Mouse (Mus musculus): ENCODE measurements at regions not wholly inside any gene's neighbourhood (a gene's known extent, or its start where the extent isn't known, plus 50 kb on each side); places are given as distances from the start of the nearest gene placed in this dataset.

GRCm38 (mm10) chr1:193965278-193965677 lies 595.2 kb upstream of the Camk1g start:
- no peaks in the 10 kb centered on the region for H3K27me3 ChIP-seq (ENCODE audit: control insufficient read depth, insufficient read depth, low read length)
- no peaks in the 10 kb centered on the region for H3K4me1 ChIP-seq (ENCODE audit: control insufficient read depth, insufficient read depth, insufficient read length)
- H3K36me3 ChIP-seq (ENCODE audit: control insufficient read depth, insufficient read depth, low read length), result no peaks in the 10 kb centered on the region
- 88% methylated on average over 1 of the region's 1 CpGs for WGBS
- no peak for DNase-seq (ENCODE audit: low read depth in 1 of 2, low spot score in 2 of 2)
- no peak for TF ChIP-seq POLR2A (IDR thresholded peaks at IDR 0.05; ENCODE audit: low read depth, low read length)
- TF ChIP-seq CTCF (IDR thresholded peaks at IDR 0.05; ENCODE audit: extremely low read depth, insufficient read depth, insufficient read length, insufficient replicate concordance), result no peak
- H3K4me3 ChIP-seq (ENCODE audit: extremely low read depth, insufficient read depth, insufficient read length), result no peak overlapping the region
- no peak overlapping the region for H3K27ac ChIP-seq (ENCODE audit: insufficient read depth, low read length)

DNA sequence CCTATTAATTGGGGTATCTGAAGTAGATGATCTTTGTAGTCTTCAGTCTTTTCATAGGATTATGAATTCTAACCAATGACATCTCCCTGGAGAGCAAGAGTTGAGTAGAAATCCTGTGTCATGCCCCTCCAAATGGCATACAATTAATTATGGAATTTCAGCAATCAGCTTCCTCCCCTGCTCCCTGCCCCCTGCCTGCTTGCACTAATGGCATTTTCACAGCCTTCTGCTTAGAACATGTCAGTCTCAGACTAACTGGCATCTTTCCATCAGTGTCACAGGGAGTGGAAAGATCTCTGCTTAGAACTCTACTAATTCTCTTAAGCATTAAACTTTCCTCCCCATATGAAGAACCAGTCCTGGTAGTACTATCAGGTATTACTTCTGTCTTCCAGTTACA lies 581.8 kb upstream of the Camk1g start:
- TF ChIP-seq CTCF (IDR thresholded peaks at IDR 0.05; ENCODE audit: extremely low read depth, insufficient read depth, insufficient read length, insufficient replicate concordance) (no peak), POLR2A (IDR thresholded peaks at IDR 0.05; ENCODE audit: low read depth, low read length) (no peak)
- DNase-seq (ENCODE audit: low read depth in 1 of 2, low spot score in 2 of 2), result no peak
- Histone ChIP-seq H3K4me3 (ENCODE audit: extremely low read depth, insufficient read depth, insufficient read length) (no peak overlapping the region), H3K4me1 (ENCODE audit: control insufficient read depth, insufficient read depth, insufficient read length) (no peaks in the 10 kb centered on the region), H3K27me3 (ENCODE audit: control insufficient read depth, insufficient read depth, low read length) (no peaks in the 10 kb centered on the region), H3K36me3 (ENCODE audit: control insufficient read depth, insufficient read depth, low read length) (no peaks in the 10 kb centered on the region), H3K27ac (ENCODE audit: insufficient read depth, low read length) (no peak overlapping the region)

- Histone ChIP-seq H3K27ac (ENCODE audit: insufficient read depth, low read length) (no peak overlapping the region), H3K36me3 (ENCODE audit: control insufficient read depth, insufficient read depth, low read length) (no peaks in the 10 kb centered on the region), H3K4me3 (ENCODE audit: extremely low read depth, insufficient read depth, insufficient read length) (no peak overlapping the region), H3K4me1 (ENCODE audit: control insufficient read depth, insufficient read depth, insufficient read length) (no peaks in the 10 kb centered on the region), H3K27me3 (ENCODE audit: control insufficient read depth, insufficient read depth, low read length) (no peaks in the 10 kb centered on the region)
- DNase-seq (ENCODE audit: low read depth in 1 of 2, low spot score in 2 of 2), result no peak
- TF ChIP-seq CTCF (IDR thresholded peaks at IDR 0.05; ENCODE audit: extremely low read depth, insufficient read depth, insufficient read length, insufficient replicate concordance) (no peak), POLR2A (IDR thresholded peaks at IDR 0.05; ENCODE audit: low read depth, low read length) (no peak)
These were observed 579.7 kb upstream of the Camk1g start for GRCm38 (mm10) chr1:193949817-193950216.

GRCm38 (mm10) chr1:193946953-193947586 lies 577.0 kb upstream of the Camk1g start:
- H3K4me3 ChIP-seq (ENCODE audit: extremely low read depth, insufficient read depth, insufficient read length), result no peak overlapping the region
- no peaks in the 10 kb centered on the region for H3K27me3 ChIP-seq (ENCODE audit: control insufficient read depth, insufficient read depth, low read length)
- no peak for TF ChIP-seq POLR2A (IDR thresholded peaks at IDR 0.05; ENCODE audit: low read depth, low read length)
- no peak for TF ChIP-seq CTCF (IDR thresholded peaks at IDR 0.05; ENCODE audit: extremely low read depth, insufficient read depth, insufficient read length, insufficient replicate concordance)
- no peak for DNase-seq (ENCODE audit: low read depth in 1 of 2, low spot score in 2 of 2)
- no peak overlapping the region for H3K27ac ChIP-seq (ENCODE audit: insufficient read depth, low read length)
- no peaks in the 10 kb centered on the region for H3K36me3 ChIP-seq (ENCODE audit: control insufficient read depth, insufficient read depth, low read length)
- 71% methylated on average over 6 of the region's 6 CpGs for WGBS
- H3K4me1 ChIP-seq (ENCODE audit: control insufficient read depth, insufficient read depth, insufficient read length), result no peaks in the 10 kb centered on the region

DNA sequence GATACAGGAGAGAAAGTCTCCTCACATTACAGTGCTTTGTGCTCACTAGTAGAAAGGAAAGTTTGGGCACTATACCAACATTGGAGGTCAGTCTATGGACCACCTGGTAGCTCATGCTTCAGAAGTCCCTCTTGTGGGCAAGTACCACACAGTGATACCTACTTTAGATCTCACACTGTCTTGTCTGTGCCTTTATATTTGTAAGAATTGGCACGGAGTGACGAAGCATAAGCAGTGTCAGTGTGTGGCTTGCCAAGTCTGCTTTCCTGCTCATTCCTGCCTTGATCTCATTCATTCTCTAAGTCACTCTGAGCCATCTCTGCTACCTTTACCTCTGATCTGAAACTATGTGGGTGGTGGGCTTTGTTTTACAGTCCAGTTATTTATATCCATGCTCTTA lies 565.9 kb upstream of the Camk1g start:
- H3K4me3 ChIP-seq (ENCODE audit: extremely low read depth, insufficient read depth, insufficient read length), result no peak overlapping the region
- no peak for DNase-seq (ENCODE audit: low read depth in 1 of 2, low spot score in 2 of 2)
- TF ChIP-seq CTCF (IDR thresholded peaks at IDR 0.05; ENCODE audit: extremely low read depth, insufficient read depth, insufficient read length, insufficient replicate concordance) (no peak), POLR2A (IDR thresholded peaks at IDR 0.05; ENCODE audit: low read depth, low read length) (no peak)
- no peaks in the 10 kb centered on the region for H3K4me1 ChIP-seq (ENCODE audit: control insufficient read depth, insufficient read depth, insufficient read length)
- no peaks in the 10 kb centered on the region for H3K27me3 ChIP-seq (ENCODE audit: control insufficient read depth, insufficient read depth, low read length)
- no peaks in the 10 kb centered on the region for H3K36me3 ChIP-seq (ENCODE audit: control insufficient read depth, insufficient read depth, low read length)
- no peak overlapping the region for H3K27ac ChIP-seq (ENCODE audit: insufficient read depth, low read length)
- WGBS, result 94% methylated on average over 2 of the region's 2 CpGs

- DNase-seq (ENCODE audit: low read depth in 1 of 2, low spot score in 2 of 2), result no peak
- 74% methylated on average over 1 of the region's 1 CpGs for WGBS
- H3K27ac ChIP-seq (ENCODE audit: insufficient read depth, low read length), result no peak overlapping the region
- no peaks in the 10 kb centered on the region for H3K27me3 ChIP-seq (ENCODE audit: control insufficient read depth, insufficient read depth, low read length)
- no peak overlapping the region for H3K4me3 ChIP-seq (ENCODE audit: extremely low read depth, insufficient read depth, insufficient read length)
- TF ChIP-seq POLR2A (IDR thresholded peaks at IDR 0.05; ENCODE audit: low read depth, low read length), result no peak
- no peak for TF ChIP-seq CTCF (IDR thresholded peaks at IDR 0.05; ENCODE audit: extremely low read depth, insufficient read depth, insufficient read length, insufficient replicate concordance)
- H3K4me1 ChIP-seq (ENCODE audit: control insufficient read depth, insufficient read depth, insufficient read length), result no peaks in the 10 kb centered on the region
- H3K36me3 ChIP-seq (ENCODE audit: control insufficient read depth, insufficient read depth, low read length), result no peaks in the 10 kb centered on the region
These were observed 564.2 kb upstream of the Camk1g start for GRCm38 (mm10) chr1:193934308-193934707.

- 84% methylated on average over 5 of the region's 5 CpGs for WGBS
- DNase-seq (ENCODE audit: low read depth in 1 of 2, low spot score in 2 of 2), result no peak
- TF ChIP-seq CTCF (IDR thresholded peaks at IDR 0.05; ENCODE audit: extremely low read depth, insufficient read depth, insufficient read length, insufficient replicate concordance) (no peak), POLR2A (IDR thresholded peaks at IDR 0.05; ENCODE audit: low read depth, low read length) (no peak)
These were observed 561.1 kb upstream of the Camk1g start for GRCm38 (mm10) chr1:193931131-193931729.

More at GRCm38 (mm10) chr1:193931131-193931729, 561.1 kb upstream of the Camk1g start:
- no peaks in the 10 kb centered on the region for H3K27me3 ChIP-seq (ENCODE audit: control insufficient read depth, insufficient read depth, low read length)
- no peak overlapping the region for H3K27ac ChIP-seq (ENCODE audit: insufficient read depth, low read length)
- no peak overlapping the region for H3K4me3 ChIP-seq (ENCODE audit: extremely low read depth, insufficient read depth, insufficient read length)
- no peaks in the 10 kb centered on the region for H3K4me1 ChIP-seq (ENCODE audit: control insufficient read depth, insufficient read depth, insufficient read length)
- H3K36me3 ChIP-seq (ENCODE audit: control insufficient read depth, insufficient read depth, low read length), result no peaks in the 10 kb centered on the region
